Mouse (Mus musculus) right cerebral cortex, postnatal 36 days (tissue): ENCODE data around the gene 1700066M21Rik.

ENCODE experiments used
- DNase-seq, 2 experiments: peaks; one replicate each; pipeline ENCODE4 v3.0.0; 2022; ENCODE audit warnings: low spot score in 2 of 2, mixed read lengths in 1 of 2

Gene 1700066M21Rik

DNA sequence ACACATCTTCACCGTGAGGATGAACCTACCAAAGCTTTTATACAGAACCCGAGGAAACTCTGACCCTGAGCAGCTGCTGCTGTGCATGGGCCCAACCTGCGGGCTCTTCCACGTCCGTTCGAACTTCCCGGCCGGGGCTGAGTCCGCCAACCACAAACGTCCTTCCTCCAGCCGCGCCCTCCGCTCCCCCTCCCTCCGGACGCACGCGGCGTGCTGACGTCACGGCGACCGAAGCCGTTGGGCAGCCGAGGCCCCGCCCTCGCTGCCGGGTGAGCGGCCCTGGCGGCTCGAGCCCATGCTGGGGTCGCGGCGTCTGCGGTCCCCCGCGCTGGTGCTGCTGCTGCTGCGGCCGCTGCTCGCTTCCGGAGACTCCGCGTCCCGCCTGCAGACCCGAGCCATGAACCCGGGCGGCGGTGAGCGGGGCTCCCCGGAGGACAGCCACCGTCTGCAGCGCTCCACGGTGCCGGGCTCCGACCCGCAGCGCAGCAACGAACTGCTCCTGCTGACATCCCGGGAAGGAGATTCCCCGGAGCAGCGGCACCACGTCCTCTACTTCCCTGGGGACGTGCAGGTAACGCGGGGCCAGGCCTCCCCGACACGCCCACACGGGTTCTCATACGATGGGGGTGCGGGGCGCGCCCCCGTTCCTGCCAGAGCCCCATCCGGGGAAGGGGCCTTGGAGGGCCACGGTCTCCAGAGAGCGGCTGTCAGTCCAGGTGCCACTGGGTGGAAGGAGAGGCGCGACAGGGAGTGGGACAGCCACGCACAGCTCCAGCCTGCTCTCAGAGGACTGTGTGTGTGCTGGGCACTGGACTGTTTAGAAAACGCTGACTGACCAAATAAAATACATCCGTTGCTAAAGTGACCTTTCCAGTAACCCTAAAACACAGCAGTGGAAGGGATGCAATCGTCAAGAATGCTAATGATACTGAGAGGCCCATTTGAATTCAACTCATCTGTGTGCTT, at the start of gene 1700066M21Rik:
TSS of gene 1700066M21Rik (plus strand) at position 245 of the 966 bp plus-strand sequence.
- DNase-seq, result peak; percentile 90 to 93

DNA sequence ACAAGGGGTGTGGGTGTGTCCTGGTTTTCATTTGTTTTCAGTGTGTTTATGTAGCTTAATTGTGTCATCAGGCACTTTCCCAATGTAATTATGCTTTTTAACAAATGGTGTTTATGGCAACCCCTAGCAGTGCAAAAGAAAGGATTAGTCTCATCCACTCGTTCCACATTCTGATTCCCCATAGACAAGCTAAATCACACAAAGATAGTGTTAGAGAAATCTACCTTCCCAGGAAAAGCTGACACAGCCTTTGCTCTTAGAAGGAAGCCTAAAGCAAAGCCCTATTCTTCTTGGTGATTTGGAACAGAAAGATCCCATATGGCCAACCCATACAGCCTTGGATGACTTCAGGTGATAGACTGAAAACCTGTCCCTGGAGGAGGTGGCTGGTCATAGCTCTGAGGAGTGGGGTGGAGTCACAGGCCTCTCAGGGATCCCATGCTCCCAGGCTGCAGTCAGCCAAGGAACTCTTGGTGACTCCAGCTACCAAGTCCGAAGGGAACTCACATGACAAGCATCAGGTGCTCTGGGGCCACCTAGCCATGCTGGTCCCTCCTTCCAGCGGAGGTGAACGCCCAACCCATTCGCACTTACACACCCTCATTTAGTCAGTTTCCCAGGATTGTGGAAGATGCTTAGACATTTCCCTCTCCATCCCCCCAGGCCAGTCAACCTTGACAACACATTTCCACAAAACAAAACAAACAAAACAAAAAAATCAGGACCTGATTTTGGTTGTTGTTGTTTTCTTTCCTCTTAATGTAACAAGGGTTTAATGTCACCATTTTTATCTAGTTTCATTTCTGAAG, 47.9 kb upstream of the 1700066M21Rik start:
- DNase-seq, result no peak

DNA sequence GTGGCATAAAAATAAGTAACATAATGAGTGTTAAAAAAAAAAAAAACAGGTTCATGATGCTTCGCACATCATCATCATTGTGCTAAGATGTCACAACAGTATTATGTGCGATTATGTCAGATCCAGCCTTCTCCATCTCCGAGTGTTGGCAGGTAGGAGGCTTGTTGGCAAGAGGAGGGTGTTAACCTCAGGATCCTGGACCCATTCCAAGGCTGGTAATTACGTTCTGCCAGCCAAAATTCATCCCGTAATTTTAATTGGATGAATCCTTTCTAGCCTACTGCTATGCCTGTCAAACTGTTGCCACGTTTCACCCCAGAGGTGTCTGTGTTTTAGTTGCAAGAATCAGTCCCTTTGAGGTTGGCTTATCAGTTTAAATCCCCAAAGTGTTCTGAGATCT, 47.2 kb upstream of the 1700066M21Rik start:
- DNase-seq, result no peak

DNA sequence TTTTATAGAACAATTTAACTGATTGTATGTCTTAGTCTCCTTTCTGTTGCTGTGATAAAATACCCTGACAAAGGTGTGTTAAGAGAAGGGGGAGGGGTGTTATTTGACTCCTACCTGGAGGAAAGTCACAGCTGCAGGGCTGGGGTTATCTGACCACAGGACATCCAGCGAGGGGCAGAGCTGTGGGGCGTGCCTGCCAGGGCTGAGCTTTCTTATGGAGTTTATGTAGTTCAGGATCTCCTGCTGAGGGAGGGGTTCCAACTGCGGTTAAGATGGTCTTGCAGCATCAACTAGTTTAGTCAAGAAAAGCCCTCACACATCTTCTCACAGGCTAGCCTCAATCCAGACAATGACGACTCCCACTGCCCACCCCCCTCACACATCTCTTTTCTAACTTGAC, 45.4 kb upstream of the 1700066M21Rik start:
- DNase-seq, result no peak

DNA sequence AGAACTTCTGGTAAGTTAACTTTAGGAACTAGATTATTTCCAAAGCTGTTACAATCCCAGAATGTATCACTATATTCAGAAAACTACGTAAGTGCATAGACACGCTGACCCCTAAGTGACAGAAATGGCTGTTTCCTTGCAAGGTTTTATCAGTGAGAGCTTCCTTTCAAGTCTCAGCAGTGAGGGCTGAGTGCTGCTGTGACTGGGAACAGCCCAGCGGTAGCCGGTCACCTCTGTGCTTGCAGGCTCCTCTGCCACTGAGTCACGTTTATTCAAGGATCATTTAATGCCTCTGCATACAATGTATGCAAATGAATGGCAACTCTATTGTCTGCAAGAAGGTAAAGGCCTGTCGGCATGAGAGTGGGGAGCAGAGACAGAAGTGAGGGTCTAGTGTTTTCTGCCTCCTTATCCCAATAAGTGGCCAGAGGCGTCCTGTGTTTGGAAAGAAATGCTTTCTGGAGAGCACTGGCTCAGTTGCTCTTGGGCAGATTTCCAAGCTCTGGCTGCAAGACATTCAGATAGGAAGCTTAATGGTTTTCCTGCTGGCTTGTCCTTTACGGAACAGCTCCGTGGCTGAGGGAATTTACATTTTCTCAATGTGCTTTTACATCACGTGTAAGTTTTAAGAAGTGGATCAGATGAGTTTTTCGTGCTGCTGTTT, 43.7 kb upstream of the 1700066M21Rik start:
- DNase-seq, result no peak

DNA sequence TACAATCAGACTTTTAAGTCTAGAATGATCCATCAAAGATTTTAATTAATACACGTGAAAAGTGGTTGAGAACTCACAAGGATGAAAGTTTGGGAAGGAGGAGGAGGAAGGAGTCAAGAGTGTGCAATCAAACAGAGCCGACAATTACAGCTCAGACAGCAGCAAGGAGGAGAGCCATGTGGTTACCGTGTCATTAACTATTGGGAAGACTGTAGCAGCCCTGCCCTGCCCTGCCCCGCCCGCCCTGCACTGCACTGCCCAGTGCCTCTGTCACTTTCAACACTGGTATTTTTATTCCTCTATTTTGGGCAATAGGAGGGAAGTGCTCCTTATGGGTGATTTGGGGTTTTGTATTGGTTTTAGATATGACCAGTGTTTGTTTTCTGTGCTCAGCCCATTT, 42.2 kb upstream of the 1700066M21Rik start:
- DNase-seq, result no peak

DNA sequence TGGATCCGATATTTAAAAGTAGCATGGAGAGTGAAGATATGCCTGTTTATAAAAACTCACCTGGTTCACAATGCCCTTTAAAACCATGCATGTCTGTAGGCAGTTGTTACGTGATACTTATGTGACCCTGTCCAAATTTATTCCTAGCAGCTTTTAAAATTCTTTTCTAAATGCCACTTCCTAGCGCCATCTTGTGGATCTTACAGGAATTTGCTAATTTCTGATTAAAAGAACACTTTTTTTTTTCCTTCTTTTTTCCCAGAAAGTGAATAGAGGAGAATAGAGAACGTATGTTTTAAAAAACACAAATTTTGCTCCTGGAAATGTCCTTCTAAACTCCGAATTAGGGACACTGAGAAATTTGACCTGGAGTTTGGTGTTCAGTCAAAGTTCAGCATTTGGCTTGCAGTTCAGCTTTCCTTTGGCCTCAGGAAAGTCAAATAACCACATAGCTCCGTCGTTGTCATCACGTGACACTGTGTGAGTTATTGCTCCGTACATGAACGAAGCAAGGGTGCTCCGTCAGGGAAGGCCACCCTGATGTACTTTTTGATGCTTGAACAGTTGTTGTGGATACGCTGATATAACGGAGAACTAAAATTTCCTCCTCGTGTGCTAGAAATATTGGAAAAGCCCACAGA, 38.1 kb upstream of the 1700066M21Rik start:
- DNase-seq, result no peak

DNA sequence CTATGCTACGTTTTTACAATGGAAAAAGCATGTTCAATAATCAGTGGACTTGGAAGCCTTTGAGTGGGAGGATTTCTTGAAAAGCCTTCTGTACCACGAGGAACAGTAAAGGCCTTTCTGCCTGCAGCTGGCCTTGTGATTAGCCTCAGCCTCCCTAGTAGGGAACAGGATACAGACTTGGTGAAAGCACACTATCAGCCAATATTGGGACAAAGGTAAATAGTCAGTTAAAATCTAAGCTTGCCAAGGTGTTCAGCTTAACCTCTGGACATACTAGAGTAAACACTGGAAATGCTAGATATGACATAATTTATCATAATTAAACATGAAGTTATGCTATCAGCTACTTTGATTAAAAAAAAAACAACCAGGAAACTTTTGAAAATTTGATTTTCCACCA, 36.2 kb upstream of the 1700066M21Rik start:
- no peak for DNase-seq

DNA sequence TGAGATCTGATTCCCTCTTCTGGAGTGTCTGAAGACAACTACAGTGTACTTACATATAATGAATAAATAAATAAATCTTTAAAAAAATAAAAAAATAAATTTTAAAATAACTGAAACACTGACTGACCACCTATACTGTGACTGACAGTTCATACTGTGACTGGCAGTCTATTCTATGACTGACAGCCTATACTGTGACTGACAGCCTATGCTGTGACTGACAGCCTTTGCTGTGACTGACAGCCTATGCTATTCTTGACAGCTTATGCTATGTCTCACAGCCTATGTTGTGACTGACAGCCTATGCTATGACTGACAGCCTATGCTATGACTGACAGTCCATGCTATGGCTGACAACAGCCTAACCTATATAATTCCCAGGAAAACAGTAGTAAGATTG, 29.9 kb upstream of the 1700066M21Rik start:
- DNase-seq, result no peak

DNA sequence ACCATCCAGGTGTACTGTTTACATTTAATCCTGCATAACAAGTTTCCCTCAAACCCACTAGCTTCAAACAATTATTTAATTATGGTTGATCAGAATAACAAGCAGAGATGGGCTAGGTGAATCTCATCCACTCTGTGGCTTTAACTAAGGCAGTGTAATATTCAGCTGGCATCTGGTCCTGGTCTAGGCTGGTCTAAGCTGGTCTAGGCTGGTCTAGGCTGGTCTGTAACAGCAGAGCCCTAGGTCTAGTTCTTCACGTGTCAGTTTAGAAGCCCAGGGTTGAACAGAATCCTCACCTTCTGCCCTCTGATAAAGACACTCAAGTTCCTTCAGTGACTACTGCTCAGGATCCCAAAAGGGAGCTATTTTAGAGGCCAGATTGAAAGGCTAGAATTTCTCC, 25.5 kb upstream of the 1700066M21Rik start:
- DNase-seq, result no peak

DNA sequence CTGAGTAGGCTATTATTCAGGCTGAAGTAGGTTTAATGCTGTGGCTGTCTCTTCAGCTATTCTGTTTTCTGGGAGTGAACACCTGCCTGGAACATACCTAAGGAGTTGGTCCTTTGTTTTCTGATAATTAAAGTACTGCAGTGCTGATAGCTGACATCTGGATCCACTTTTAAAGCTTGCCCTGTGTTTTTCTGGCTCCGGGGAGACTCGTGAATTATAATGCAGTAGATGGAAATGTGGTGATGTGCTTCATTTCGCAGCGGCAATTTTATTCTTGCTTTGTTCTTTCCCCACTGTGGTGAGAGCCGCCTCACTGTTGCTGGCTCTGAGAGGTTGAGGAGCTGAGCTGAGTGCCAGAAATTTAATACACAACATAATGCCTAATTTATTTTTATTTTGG, 18.9 kb upstream of the 1700066M21Rik start:
- no peak for DNase-seq

DNA sequence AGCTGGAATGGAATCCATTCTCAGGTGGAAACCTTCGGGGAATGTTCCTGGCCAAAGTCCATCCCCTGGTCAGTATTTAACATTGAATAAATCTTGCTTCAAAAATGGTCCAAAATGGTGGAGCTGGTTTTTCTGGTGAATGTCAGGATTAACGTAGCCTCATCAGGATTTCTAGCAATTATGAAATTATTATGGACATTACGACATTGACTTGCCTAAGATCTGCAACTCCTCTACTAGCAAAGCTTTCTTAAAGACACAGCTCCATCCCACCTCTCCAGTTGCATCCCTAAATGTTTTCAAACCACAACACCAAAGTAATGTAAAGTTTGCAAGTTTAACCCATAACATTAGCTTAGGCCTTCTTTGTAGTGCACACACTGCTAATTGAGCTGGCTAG, 10.0 kb upstream of the 1700066M21Rik start:
- DNase-seq, result no peak

DNA sequence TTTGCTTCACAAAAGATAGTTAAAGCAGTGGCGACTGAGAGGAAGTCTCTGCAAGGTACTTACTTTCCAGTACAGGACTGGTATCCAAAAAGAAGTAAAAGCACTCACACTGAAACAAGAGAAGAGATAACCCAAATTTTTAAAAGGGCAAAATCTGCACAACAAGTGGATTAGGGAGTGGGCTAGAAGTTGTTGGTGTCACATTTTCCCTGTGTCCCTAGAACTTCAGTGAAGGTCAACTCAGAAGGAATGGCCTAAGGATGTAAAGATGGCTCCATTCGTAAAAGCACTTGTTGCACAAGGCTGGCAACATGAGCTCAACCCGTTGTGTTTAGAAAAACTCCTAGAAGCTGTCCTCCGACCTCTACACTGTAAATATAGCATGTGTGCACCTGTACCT, 8.3 kb upstream of the 1700066M21Rik start:
- DNase-seq, result no peak

DNA sequence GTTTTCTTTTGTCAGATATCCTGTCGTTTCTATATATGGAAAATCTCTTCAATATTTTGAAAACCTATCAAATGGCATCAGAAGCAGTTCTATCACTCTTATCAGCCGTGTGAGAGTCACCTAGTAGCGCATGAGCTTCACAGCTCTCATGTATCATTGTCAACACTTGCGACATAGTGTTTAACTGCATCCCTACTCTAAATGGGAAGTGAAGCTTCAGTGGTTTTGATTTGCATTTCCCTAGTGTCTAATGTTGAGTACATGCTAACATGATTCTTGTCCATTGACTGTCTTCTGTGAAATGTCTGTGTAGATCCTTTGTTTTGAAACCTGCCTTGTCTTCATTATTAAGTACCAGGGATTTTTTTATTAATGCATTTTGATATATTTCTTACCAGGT, 7.0 kb upstream of the 1700066M21Rik start:
- DNase-seq, result no peak

DNA sequence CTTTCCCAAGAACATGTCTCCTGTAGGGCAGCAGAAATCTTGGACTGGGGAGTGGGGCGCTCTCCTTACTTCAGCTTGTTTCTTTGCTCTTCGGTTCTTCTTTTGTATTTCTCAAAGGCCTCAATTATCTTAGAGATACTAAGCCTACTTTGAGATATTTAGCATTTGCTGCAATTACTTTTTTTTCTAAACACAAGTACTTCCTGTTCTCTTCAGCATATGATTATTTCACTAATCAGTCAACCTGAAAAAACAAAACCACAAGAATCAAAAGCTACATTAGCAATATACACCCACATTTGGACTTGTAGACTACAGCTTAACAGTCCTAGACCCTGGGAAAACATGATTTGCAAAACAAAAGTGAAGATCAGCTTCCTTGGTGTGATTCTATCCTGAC, 2.1 kb upstream of the 1700066M21Rik start:
- no peak for DNase-seq

DNA sequence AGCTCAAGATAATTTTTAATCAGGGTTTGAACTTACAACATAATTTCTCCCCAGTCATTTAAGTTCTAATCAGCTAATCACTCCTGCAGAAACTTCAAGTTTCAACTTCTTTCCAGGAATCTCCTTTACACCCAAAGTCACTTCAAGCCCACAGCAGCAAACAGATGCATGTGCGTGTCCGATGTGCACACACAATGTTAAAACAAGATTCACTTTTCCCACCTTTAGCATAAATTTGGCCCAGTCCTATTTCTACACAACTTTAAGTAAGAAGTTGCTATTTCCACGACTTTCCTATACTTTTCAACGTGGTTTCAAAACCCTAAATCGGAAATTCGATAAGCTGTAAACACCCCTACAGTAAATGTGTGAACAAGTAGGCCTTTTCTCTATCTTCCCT, 614 bp upstream of the 1700066M21Rik start:
- no peak for DNase-seq

DNA sequence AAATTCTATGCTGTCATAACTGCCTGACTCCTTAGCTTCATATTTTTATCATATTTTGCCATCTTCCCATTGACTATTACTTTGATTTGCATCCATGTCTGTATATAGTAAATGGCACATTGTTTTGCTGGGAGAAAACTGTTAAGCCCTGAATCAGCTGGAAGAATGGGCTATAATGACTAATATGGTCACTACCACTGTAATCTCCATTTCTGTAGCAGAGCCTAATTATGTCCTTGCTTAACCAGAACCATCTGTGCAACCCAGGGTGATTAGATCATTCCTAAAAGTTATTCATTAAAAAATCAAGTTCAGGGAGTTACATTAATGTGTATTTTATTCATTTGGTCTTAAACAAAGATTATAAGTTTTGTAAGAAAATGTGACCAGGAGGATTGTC, 9.1 kb downstream of the 1700066M21Rik start:
- no peak for DNase-seq

DNA sequence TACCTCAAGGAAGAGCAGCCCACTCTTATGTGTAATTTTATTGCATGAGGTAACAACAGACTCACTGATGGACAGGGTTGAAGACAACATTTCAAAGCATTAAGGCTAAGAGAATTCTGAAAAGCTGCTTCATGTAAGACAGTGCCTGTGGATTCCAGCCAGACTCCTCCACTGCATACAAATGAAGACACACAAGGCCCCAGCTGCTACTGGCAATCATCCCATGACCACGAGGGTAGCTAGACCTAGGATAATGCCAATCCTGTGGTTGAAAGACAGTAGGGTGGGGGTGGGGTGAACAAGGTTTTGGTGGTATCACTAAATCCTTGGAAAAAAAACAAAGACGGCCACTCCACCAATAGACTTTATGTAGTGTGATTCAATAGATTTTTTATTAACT, 10.5 kb downstream of the 1700066M21Rik start:
- peak; percentile 39 to 64 for DNase-seq

DNA sequence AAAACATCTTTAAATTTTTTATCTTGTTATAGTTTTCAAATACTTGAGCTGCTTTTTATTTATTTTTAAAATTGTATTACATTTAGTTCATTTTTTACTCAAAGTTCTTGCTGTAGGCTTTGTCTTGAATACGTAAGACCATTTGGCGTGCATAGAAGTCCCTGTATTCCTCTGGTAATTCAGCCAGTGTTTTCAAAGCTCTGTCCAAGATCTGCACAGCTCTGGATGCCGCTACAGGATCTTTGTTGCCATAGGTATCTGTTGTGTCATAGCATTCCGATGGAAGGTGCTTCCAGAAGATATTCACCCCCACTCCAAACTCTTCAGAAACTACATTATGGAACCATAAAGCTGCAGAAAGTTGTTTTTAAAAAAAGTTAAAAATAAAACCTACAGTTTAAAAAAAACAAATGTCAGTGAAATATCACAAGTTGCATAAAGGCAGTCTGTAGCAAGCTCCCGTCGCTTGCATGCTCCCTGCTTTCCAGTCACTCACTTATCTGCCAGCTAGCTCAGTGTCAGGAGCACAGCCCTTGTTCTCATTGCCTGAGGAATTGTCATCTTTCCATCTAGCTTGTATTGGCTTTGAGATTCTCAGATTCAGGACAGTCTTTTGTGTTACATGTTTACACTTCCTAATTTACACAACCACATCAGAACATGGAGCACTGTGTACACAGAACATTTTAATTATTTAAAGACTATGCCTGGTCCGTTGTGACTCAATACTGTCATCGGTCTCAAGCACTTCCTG, 11.2 kb downstream of the 1700066M21Rik start:
- no peak for DNase-seq

DNA sequence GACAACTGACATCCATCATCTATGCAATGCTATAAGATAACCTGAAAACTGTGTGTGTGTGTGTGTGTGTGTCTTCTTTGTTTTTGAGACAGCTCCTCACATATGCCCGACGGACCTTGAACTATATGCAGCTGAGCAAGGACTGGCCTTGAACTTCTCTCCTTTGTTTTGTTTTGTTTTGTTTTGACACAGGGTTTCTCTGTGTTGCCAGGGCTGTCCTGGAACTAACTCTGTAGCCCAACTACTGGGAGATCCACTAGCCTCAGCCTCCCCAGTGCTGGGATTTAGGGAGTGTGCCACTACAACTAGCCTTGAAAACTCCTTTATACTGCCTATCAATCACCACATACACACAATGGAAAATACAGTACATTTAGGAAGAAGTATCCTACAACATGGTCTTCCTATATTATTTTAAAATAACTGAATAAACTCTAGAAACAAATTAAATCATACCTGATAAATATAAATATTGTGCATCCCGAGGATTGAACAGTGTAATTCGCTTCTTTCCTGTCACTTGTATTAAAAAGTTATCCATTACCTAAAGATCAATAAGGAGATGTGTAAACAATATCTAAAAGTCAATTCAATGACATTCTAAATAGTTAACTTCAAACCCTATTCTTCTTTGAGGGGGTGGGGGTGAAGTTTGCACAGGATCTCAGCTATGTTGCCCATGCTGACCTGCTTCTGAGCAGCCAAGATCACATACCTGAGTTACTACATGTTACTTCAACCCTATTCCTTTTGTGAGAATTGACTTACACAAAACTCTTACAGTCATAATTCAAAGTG, 13.8 kb downstream of the 1700066M21Rik start:
- DNase-seq, result no peak
